Mouse (Mus musculus) brown adipose tissue, adult 24 weeks (tissue): Measurements from ENCODE around the gene Qdpr. TPM values are rescaled to one million over a fixed set of nuclear protein-coding genes. Genes with fewer than 3 reads are reported as not detected.

ENCODE experiments used
- polyA plus RNA-seq: library from polyadenylated mRNA; stranded (reverse); fragments of >200 nt; gene quantifications from 2 replicates; pipeline ENCODE4 v1.2.4, GENCODE M21; 2012; ENCODE audit not compliant: missing spikeins, insufficient read depth, insufficient read length

Gene Qdpr
- polyA plus RNA-seq, 1 experiment: 132 TPM

Other genes with a start within 250 kb of the Qdpr start
- not detected in 2 replicates for gene Clrn2, start 3.5 kb upstream of the Qdpr start, polyA plus RNA-seq
- 69.2 and 70.1 TPM in 2 replicates for gene Lap3, start 43.1 kb upstream of the Qdpr start, polyA plus RNA-seq
- 79.1 and 85.7 TPM in 2 replicates for gene Med28, start 70.0 kb upstream of the Qdpr start, polyA plus RNA-seq
- gene Fam184b, start 189.4 kb upstream of the Qdpr start, polyA plus RNA-seq: not detected in 2 replicates
- gene Ncapg, start 219.7 kb upstream of the Qdpr start, polyA plus RNA-seq: not detected in 2 replicates